Mouse (Mus musculus): ENCODE results near the gene Iffo2.

- TF ChIP-seq CTCF (IDR thresholded peaks at IDR 0.05): no peak
- TF ChIP-seq EP300 (IDR thresholded peaks at IDR 0.05): no peak
Measured at GRCm38 (mm10) chr4:139484496-139484895, 45.9 kb upstream of the Iffo2 start.
